Mouse (Mus musculus): ENCODE data around the gene Prrc2b.

- TF ChIP-seq CTCF (IDR thresholded peaks at IDR 0.05; ENCODE audit: low read depth), result no peak
- TF ChIP-seq EP300 (IDR thresholded peaks at IDR 0.05; ENCODE audit: low read depth), result no peak
These were observed 22.4 kb upstream of the Prrc2b start for GRCm38 (mm10) chr2:32128536-32128841.
